Mouse (Mus musculus): ENCODE results near the gene Tbc1d2.
"Not testable (repeated sequence)": the region's sequence is repeated elsewhere in the genome, so short reads cannot be mapped to it uniquely, and the experiment has no call there.

Tbc1d2 gene

GRCm38 (mm10) chr4:46602704-46603103, 47.3 kb downstream of the Tbc1d2 start:
- no peak for DNase-seq (ENCODE audit: low read depth, low spot score)

- peak; percentile 44 for DNase-seq (ENCODE audit: low read depth, low spot score)
Measured at GRCm38 (mm10) chr4:46601844-46602423, 48.1 kb downstream of the Tbc1d2 start, which contains the start of gene Coro2a. Gene Coro2a (minus strand): TSS chr4:46602202.

- no peak for DNase-seq (ENCODE audit: low read depth, low spot score)
Measured at GRCm38 (mm10) chr4:46601258-46601843, 48.7 kb downstream of the Tbc1d2 start.

DNA sequence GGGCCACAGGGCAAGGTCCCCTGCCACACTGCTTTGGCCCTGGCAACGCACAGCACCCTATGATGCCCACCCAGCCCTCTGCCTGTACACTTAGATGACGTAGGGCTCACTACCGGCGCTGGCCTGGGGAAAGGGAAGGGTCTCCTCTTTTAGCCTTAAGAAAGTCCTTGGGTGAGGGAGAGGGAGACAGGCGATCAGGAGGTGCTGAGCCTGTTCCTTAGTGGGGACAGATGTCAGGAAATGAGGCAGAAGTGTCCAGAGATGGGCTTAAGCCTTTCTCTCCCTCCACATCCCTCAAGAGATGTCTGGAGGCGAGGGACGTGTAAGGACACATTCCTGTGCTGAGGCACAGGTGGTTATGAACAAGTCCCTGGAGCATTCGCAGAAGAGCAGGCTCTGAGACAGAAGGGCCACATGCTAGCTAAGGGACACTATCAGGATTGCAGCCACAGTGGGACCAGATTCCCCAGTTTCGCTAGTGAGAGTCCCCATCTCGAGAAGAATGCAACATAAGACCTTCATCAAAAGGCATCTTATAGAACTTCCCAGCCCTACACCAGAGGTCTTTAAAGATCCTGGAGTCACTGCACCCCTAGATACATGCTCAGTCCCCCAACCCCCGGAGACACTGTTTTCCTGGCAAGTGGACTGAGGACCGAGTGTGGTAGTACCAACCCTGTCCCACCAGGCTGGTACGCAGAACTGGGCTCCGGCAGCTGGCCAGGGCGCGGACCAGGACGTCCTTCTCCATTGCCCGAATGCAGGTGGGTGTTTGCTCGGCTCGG, 49.3 kb downstream of the Tbc1d2 start:
- no peak for DNase-seq (ENCODE audit: low read depth, low spot score)

- not testable (repeated sequence) for DNase-seq (ENCODE audit: low read depth, low spot score)
Measured at GRCm38 (mm10) chr4:46599609-46600008, 50.4 kb downstream of the Tbc1d2 start.

GRCm38 (mm10) chr4:46598981-46599380, 51.0 kb downstream of the Tbc1d2 start:
- no peak for DNase-seq (ENCODE audit: low read depth, low spot score)

DNA sequence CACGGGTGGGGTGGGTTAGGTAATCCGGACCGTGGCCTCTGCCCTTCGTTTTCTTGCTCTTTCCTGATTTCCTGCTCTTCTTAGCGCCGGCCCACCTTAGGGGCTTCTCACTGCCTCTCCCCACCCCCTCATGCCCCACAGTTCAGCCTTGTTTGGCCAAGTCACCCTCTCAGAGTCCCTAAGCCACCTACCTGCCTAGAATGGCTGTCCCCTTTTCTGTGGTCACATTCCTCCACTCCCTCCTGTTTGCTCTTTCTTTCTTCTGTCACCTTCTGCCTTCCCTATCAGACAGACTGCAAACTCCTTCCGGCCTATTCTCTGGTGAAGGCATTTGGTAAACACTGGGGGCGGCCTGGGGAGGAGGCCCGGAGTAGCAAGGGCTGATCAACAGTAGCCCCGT, 51.9 kb downstream of the Tbc1d2 start:
- no peak for DNase-seq (ENCODE audit: low read depth, low spot score)

DNA sequence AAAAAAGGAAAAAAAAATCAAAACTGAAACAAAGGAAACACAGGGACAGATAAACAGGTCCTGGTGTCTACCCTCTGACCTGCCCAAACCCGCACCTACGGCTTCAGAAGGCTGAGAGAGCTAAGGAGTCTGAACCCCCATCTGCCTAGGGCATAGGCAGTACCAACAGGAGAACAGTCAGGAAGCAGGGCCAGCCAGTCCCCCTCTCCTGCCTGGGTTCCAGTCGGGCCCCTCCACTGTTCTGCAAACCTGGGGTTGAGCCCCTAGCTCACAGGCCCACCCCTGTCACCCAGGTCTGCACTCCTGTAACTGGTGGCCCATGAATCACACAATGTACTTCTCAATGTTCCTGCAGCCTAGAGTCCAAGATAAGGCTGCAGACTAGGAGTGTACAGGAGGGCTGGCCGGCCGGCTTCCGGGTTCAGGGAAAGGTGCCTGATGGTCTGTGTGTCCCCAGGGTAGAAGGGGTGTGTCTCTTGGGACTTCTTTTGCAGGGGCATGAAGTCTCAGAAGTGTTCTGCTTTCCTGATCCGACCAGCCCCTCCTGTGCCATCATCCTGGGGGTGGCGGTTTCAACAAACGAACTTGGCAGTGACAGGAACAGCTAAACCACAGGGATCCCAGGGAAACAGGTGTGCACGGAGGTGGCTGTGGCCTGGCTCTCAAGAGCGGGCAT, 52.6 kb downstream of the Tbc1d2 start:
- no peak for DNase-seq (ENCODE audit: low read depth, low spot score)

DNA sequence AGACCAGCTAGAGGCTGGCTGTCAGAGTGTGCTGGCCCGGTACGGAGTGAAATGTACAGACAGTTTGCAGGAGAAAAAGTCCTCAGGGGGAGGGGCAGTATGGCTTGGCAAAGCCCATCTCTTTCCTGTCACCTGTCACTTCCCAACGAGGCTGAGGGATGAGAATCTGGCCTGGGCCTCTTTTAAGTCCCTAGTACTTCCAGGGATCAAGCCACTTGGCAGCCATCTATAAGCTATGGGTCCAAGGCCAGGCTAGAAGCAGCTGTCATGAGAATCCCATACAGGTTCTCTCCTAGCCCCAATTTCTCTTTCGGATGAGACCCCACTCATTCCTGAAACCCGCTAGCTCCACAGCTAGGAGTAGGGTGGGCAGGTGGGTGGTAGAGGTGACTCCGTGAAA, 53.6 kb downstream of the Tbc1d2 start:
- no peak for DNase-seq (ENCODE audit: low read depth, low spot score)

DNA sequence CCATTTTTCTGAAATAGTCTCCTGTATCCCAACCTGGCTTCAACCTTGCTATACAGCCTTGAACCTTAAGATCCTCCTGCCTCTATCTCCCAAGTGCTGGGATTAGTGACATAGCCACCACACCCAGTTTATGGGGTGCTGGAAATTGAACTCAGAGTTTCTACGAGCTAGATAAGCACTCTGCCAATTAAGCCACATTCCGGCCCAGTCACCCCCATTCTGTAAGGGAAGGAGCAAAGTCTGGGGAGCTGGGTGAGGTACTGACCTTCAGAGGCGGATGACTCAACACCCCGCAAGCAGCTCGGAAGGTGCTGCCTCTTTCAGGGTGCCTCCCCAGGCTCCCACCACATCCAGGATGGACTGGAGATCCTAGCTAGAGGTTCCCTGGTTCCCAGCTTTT, 55.9 kb downstream of the Tbc1d2 start:
- DNase-seq (ENCODE audit: low read depth, low spot score) = no peak

DNA sequence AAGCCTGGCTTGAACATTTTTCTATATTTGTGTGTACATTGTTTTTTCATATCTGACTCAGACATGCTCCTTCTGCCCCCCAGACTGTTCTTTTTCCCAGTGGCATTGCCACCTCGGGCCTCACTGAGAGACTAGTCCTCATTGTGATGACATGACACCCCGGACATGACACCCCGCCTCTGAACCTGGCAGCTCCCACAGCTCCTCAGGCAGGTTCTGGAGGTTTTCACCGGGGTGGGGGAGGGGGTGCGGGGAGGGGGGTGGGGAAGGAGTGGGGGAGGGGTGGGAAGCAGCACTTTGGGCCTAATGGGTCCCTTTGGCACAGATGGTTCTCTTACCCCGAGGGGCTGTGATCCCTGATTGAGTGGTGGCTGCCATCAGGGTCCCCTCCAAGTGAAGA, 56.5 kb downstream of the Tbc1d2 start:
- no peak for DNase-seq (ENCODE audit: low read depth, low spot score)

DNA sequence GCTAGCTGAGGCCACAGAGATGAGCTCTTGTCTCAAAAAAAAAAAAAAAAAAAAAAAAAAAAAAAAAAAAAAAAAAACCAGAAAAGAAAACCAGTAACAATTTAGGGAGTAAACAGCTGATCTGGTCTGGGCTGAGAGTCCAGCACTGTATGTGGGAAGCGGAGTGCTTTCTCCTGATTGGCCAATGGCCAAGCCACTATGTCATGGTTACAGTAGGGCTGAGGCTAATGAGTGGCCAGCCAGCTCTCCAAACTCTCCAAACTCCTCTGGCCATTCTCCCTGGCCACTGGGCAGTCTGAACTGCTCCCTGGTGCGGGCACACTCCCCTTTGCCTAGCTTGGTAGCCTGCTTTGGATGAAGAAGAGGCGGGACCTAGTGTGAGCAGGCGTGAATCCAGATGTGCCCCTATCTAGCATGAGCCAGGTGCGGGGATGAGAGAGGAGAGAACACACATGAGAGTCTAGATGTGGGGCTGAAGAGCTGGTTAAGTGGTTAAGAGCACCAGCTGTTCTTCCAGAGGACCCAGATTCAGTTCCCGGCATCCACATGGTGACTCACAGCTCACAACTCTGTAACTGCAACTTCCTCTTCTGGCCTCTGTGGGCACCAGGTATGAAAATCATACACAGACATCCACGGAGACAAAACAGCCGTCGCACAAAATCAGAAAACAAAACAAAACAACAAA, 58.0 kb downstream of the Tbc1d2 start:
- DNase-seq (ENCODE audit: low read depth, low spot score) = peak; percentile 53

- DNase-seq (ENCODE audit: low read depth, low spot score) = no peak
Measured at GRCm38 (mm10) chr4:46590810-46591209, 59.2 kb downstream of the Tbc1d2 start.

DNA sequence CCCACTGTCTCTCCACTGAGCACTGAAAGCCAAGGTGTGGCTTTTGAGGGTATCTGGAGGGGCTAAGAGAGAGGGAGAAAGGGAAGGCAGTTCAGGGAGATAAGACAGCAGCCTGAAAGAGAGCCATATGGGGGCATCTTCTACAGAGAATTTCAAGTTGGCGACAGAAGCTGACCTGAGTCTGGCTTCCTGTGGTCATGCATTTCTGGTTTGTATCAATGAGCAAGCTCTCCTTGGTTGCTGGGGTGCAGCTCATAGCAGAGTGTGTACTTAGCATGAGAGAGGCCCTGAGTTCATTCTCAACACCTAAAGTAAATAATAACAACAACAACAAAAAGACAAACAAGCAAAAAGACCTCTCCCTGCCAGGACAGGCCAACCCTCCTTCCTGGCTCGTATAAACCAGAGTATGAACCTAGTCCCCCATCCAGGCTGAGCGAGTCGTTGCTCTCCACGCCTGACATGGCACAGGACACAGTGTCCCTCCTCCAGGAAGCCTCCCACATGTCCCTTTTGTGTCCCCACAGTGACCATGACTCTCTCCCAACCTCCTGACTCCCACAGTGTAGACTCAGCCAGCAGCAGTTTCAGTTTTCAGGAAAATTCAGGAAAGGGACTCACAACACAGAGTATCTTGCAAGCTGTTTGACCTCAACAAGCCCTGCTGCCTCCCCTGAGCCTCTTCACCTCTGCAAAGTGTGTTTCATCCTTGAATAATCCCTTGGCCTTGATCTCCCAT, 59.9 kb downstream of the Tbc1d2 start:
- DNase-seq (ENCODE audit: low read depth, low spot score) = no peak

GRCm38 (mm10) chr4:46589151-46589550, 60.9 kb downstream of the Tbc1d2 start:
- no peak for DNase-seq (ENCODE audit: low read depth, low spot score)

DNA sequence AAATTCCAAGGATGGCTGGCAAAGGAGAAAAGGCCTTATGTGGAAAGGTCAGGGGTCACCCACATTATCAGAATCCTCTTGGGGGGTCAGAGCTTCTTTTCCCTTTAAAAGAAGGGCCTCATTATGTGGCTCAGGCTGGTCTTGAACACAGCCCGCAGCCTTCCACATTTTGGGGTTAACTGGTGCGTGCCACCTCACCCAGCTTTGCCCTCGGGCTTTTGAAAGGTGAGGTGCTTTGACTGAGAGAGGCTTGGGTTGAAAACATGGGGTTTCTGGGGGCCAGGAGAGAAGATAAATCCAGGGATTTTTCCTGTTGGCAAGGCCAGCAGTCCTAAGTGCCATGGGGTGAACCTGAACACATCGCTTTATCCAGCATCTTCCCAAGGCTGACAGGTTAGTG, 63.5 kb downstream of the Tbc1d2 start:
- no peak for DNase-seq (ENCODE audit: low read depth, low spot score)

DNA sequence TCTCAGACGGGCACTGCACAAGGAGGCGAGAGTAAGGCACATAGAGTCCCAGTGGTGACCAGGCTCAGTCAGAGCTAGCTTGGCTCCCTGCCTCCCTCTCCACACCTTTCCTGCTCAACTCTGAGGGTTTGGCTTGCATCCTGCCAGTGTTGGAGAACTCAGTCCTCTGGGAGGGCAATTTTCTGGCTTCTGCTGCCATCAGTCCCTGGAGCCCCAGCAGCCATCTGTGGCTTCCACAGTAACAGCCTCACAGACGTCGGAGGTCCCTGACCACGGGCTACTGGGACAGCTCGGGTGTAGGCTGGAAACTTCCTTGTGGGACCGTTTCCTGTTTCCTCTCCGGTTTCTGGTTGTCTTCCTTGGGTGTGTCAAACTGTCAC, 64.2 kb downstream of the Tbc1d2 start:
- DNase-seq (ENCODE audit: low read depth, low spot score) = no peak

DNA sequence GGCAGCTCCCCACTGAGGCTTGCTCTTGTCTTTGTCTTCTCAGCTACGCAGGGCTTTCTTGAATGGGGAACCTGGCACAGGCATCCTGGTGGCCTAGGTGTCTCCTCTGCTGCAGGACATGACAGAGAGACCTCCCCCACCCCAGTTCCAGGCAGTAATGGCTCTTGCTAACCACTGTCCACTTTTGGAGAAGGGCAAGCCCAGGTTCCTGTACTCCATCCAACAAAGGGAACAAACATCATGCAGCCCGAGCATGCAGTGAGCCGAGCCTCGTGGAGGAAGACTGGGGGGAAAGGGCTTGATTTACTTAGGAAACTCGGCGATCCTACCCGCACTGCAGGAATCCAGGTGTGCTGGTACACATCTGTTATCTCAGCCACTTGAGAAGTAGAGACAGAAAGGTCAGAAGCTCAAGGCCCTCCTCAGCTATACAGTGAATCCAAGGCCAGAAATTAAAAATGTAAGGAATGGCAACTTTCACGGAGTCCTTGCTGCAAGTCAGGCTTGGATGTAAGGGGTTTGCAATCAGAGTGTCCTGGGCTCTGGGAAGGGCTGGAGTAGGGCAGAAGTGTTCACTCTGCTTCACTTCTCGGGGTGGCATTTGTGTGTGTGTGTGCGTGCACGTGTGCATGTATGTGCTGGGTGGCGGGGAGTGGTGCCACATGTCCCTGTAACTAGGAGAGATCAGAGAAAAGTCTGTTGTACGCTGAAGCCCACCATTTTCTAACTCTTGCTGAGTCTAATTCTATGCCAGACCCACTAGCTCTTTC, 64.8 kb downstream of the Tbc1d2 start:
- DNase-seq (ENCODE audit: low read depth, low spot score) = no peak

DNA sequence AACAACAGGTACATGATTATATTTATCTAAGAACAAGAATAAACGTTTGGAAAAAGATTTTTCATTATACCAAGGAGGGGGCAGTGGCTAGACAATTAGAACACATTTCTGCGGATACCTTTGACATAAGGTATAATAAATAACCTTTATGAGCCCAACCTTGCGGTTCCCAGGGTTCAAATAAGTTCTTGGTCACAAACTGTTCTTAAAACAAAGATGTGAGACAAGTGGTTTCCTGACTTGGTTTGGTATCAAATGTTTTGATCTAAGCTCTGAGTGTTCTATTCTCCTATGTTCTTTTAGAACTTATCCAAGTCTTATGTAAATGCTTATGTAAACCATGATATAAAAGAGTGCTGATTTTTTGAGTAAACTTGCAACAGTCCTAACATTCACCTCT, 65.5 kb downstream of the Tbc1d2 start:
- DNase-seq (ENCODE audit: low read depth, low spot score) = not testable (repeated sequence)

DNA sequence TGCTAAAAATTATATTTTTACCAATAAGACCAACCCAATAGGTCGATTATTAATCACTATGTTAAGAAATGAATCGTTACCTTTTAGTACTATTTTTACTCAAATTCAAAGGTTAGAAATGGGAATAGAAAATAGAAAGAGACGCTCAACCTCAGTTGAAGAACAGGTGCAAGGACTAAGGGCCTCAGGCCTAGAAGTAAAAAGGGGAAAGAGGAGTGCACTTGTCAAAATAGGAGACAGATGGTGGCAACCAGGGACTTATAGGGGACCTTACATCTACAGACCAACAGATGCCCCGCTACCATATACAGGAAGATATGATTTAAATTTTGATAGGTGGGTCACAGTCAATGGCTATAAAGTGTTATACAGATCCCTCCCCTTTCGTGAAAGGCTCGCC, 65.9 kb downstream of the Tbc1d2 start:
- not testable (repeated sequence) for DNase-seq (ENCODE audit: low read depth, low spot score)

Data from A20 (cell line).